Mouse (Mus musculus) ES-Bruce4 (cell line): Measurements from ENCODE around the gene Svs1.

Experiments used
- CTCF ChIP-seq: IDR thresholded peaks from one replicate; pipeline ENCODE4 v1.8.1; 2011; ENCODE audit warnings: low read depth, low read length
- POLR2A ChIP-seq: IDR thresholded peaks from one replicate; pipeline ENCODE4 v1.8.1; 2011; ENCODE audit warnings: low read length; ENCODE audit not compliant: insufficient read depth

DNA sequence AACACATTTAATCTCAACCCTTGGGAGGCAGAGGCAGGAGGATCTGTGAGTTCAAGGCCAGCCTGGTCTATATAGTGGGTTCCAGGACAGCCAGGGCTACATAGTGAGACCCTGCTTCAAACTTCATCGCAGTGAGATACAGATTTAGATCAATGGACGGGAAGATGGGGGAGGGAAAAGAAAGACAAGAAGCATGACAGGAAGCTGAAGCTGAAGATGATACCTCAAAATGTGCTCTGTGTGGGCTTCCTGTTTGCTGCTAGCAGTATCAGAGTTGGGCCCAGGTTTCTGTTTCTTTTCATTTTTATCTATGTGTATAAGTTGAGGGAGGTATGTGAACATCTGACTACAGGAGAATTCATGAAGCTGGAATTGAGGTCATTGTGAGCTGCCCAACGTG, 26.8 kb downstream of the Svs1 start:
- no peak for TF ChIP-seq CTCF
- no peak for TF ChIP-seq POLR2A
